Mouse (Mus musculus): ENCODE measurements around the gene Ssh3. TPM values are rescaled to one million over a fixed set of nuclear protein-coding genes. Genes with fewer than 3 reads are reported as not detected.

Gene Ssh3
- polyA plus RNA-seq, 1 experiment from 2014 or later, result 2.1 TPM

DNA sequence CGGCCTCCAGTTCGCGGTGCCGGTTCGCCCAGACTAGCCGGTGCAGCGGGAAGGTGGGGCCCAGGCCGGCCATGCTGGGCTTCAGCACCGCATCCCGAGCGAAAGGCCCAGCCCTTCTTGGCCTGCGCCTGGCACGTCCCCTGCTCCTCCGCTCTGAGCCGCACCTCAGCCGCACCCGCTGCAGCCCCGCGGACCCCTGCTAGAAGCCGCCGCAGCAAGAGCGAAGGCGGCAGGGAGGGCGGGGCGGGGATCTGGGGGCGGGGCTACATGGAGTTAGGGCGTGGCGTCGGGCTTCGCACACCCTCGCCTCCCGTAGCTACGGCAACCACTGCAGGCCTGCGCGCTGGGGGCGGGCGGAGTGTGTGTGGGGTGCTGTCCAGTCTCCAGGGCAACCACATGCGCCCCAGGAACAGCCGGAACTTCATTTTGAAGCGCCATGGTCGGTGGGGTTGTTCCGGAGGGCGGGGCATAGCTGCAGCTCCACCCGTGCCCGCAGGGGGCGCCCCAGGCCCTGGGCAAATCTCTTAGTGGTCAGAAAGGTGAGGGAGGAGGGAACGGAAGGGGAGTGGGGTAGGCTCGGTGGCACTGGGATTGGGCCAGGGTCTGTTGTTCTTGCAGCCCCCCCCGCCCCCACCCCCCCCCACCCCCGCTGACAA, 14.0 kb upstream of the Ssh3 start, which contains the start of gene Ankrd13d:
Gene Ankrd13d, minus strand, starts transcription at position 240 of the 656 bp plus-strand sequence.
- peak within 1 kb of the TSS; percentile 49 for H3K27ac ChIP-seq (ENCODE audit: low read length)
- peak; percentile 86 for ATAC-seq (ENCODE audit: low read depth)
- H3K4me3 ChIP-seq (ENCODE audit: low read depth, low read length), result peak within 1 kb of the TSS; percentile 62
- H3K4me1 ChIP-seq (ENCODE audit: control insufficient read depth, low read depth, low read length), result peaks cover 13% of the 10 kb centered on the region
- H3K9ac ChIP-seq (ENCODE audit: low read depth, low read length), result peak within 1 kb of the TSS; percentile 49; the same call in 1 of the 2 replicates
- H3K36me3 ChIP-seq (ENCODE audit: control insufficient read depth, insufficient read depth), result peaks cover 13% of the 10 kb centered on the region
- H3K4me2 ChIP-seq (ENCODE audit: low read depth, low read length), result peak within 1 kb of the TSS; percentile 80
- no peaks in the 10 kb centered on the region; the same call in 1 of the 2 replicates for H3K27me3 ChIP-seq (ENCODE audit: control insufficient read depth, insufficient read depth, low read depth, low read length)
- no peaks in the 10 kb centered on the region; the same call in 1 of the 2 replicates for H3K9me3 ChIP-seq (replicated peaks; ENCODE audit: control insufficient read depth, low read length)
- WGBS (ENCODE audit: insufficient replicate concordance), result 0% methylated on average over 43 of the region's 50 CpGs

DNA sequence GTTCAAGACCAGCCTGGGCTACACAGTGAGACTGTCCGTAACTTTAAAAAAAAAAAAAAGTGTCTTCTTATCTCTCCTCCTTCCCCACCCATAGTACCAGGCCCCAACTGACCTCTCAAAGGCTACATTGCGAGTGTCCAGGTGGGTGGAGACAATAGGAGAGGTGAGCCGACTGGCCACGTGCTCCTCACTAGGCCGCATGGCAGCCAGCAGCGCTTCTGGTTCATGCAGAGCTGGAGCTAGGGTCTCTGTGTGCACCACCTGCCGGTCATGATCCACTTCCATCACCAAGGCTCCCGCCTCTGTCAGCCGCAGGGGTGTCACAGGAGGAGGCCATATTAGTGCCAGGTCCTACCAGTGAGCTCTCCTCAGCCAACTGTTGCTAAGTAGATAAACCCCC, 11.4 kb upstream of the Ssh3 start:
- no peak overlapping the region for H3K27ac ChIP-seq (ENCODE audit: low read length)
- H3K4me3 ChIP-seq (ENCODE audit: low read depth, low read length), result no peak overlapping the region
- WGBS (ENCODE audit: insufficient replicate concordance), result 91% methylated on average over 9 of the region's 9 CpGs
- H3K9me3 ChIP-seq (replicated peaks; ENCODE audit: control insufficient read depth, low read length), result no peaks in the 10 kb centered on the region; the same call in 1 of the 2 replicates
- ATAC-seq (ENCODE audit: low read depth), result no peak
- peaks cover 13% of the 10 kb centered on the region for H3K4me1 ChIP-seq (ENCODE audit: control insufficient read depth, low read depth, low read length)
- no peak overlapping the region for H3K4me2 ChIP-seq (ENCODE audit: low read depth, low read length)
- H3K36me3 ChIP-seq (ENCODE audit: control insufficient read depth, insufficient read depth), result no peaks in the 10 kb centered on the region
- H3K27me3 ChIP-seq (ENCODE audit: control insufficient read depth, insufficient read depth, low read depth, low read length), result no peaks in the 10 kb centered on the region; the same call in 1 of the 2 replicates
- H3K9ac ChIP-seq (ENCODE audit: low read depth, low read length), result no peak overlapping the region

DNA sequence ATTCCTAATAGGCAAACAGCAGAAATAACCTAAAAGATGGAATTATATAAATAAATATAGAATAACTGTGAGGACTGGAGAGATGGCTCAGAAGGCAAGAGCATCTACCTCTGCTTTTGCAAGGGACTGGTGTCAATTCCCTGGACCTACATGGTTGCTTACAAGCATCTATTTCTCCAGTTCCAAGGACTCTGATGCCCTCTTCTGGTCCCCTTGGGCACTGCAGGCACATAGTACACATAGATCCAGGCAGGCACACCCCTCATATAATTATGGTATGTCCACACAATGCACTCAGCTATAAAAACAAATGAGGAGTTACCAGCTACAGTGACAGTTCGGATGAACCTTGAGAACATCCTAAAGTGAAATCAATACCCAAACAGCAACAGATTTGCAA, 10.5 kb upstream of the Ssh3 start:
- H3K4me1 ChIP-seq (ENCODE audit: control insufficient read depth, low read depth, low read length), result peaks cover 13% of the 10 kb centered on the region
- no peaks in the 10 kb centered on the region for H3K36me3 ChIP-seq (ENCODE audit: control insufficient read depth, insufficient read depth)
- no peak overlapping the region for H3K27ac ChIP-seq (ENCODE audit: low read length)
- no peak overlapping the region for H3K4me2 ChIP-seq (ENCODE audit: low read depth, low read length)
- H3K9me3 ChIP-seq (replicated peaks; ENCODE audit: control insufficient read depth, low read length), result no peaks in the 10 kb centered on the region; the same call in 1 of the 2 replicates
- WGBS (ENCODE audit: insufficient replicate concordance), result 78% methylated on average over 1 of the region's 1 CpGs
- no peak overlapping the region for H3K9ac ChIP-seq (ENCODE audit: low read depth, low read length)
- H3K4me3 ChIP-seq (ENCODE audit: low read depth, low read length), result no peak overlapping the region
- H3K27me3 ChIP-seq (ENCODE audit: control insufficient read depth, insufficient read depth, low read depth, low read length), result no peaks in the 10 kb centered on the region; the same call in 1 of the 2 replicates
- no peak for ATAC-seq (ENCODE audit: low read depth)

DNA sequence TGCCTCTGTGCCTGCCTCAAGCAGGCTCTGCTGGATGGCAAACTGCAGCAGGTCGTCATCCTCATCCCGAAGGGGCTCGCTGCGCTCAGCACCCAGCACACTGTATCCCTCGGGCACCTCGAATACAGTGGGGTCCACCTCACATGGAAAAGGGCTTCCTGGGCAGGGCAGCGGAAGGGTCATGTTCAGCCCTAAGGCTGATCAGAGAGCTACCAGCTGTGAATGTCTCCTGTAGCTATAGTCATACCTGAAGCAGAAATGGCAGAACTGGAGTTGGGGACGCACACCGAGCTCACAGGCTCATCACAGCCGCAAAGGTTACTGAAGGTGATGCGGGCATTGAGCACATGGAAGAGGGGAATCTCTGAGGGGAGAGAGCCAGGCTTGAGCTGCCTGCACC, 2.0 kb upstream of the Ssh3 start:
- no peak for ATAC-seq (ENCODE audit: low read depth)
- Histone ChIP-seq H3K4me1 (ENCODE audit: control insufficient read depth, low read depth, low read length) (peaks cover 6% of the 10 kb centered on the region; the same call in 1 of the 2 replicates), H3K9ac (ENCODE audit: low read depth, low read length) (no peak overlapping the region), H3K27me3 (ENCODE audit: control insufficient read depth, insufficient read depth, low read depth, low read length) (no peaks in the 10 kb centered on the region; the same call in 1 of the 2 replicates), H3K9me3 (replicated peaks; ENCODE audit: control insufficient read depth, low read length) (no peaks in the 10 kb centered on the region), H3K4me3 (ENCODE audit: low read depth, low read length) (no peak overlapping the region), H3K27ac (ENCODE audit: low read length) (no peak overlapping the region), H3K36me3 (ENCODE audit: control insufficient read depth, insufficient read depth) (no peaks in the 10 kb centered on the region), H3K4me2 (ENCODE audit: low read depth, low read length) (no peak overlapping the region)
- 83% methylated on average over 11 of the region's 11 CpGs for WGBS (ENCODE audit: insufficient replicate concordance)

DNA sequence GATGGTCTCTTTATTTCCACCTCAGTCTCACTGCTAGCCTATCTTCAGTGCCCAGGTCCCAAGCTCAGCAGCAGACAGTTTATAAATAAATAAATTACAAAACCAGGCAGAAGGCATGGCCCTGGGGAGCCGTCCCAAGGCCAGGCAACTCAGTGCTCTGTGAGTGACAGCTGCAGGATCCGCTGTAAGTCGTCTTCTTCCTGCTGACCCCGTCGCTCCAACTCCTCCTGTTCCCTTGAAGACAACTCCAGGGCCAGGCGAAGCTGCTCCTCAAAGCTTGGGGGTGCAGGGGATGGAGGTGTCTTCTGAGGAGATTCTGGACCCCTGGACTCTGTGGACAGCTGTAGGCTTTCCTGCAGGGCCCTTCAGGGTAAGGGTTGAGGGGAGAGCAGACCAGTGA, 1.2 kb upstream of the Ssh3 start:
- Histone ChIP-seq H3K4me3 (ENCODE audit: low read depth, low read length) (no peak overlapping the region), H3K4me2 (ENCODE audit: low read depth, low read length) (no peak overlapping the region), H3K27me3 (ENCODE audit: control insufficient read depth, insufficient read depth, low read depth, low read length) (no peaks in the 10 kb centered on the region; the same call in 1 of the 2 replicates), H3K36me3 (ENCODE audit: control insufficient read depth, insufficient read depth) (no peaks in the 10 kb centered on the region), H3K4me1 (ENCODE audit: control insufficient read depth, low read depth, low read length) (peaks cover 6% of the 10 kb centered on the region; the same call in 1 of the 2 replicates), H3K9ac (ENCODE audit: low read depth, low read length) (no peak overlapping the region), H3K27ac (ENCODE audit: low read length) (no peak overlapping the region), H3K9me3 (replicated peaks; ENCODE audit: control insufficient read depth, low read length) (no peaks in the 10 kb centered on the region)
- WGBS (ENCODE audit: insufficient replicate concordance), result 62% methylated on average over 6 of the region's 6 CpGs
- ATAC-seq (ENCODE audit: low read depth), result no peak

DNA sequence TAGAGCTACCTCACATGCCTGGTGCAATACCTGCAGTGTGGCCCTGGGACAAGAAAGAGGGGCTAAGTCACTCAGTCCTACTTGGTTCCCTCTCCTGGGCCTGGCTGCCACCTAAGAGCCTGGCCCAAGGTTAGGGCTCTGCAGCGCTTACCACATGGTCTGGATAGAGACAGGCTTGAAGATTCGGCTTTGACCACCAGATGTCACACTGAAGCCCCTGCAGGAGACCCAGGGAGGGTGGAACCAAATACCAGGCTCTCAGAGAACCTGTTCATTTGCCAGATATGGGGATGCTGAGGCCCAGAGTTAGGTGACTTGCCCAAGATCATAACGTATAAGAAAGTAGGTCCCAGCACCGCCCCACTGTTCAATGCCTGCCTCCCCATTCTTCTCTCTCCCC, 3.0 kb downstream of the Ssh3 start:
- Histone ChIP-seq H3K4me3 (ENCODE audit: low read depth, low read length) (no peak overlapping the region), H3K9me3 (replicated peaks; ENCODE audit: control insufficient read depth, low read length) (no peaks in the 10 kb centered on the region), H3K27ac (ENCODE audit: low read length) (no peak overlapping the region), H3K4me2 (ENCODE audit: low read depth, low read length) (no peak overlapping the region), H3K27me3 (ENCODE audit: control insufficient read depth, insufficient read depth, low read depth, low read length) (no peaks in the 10 kb centered on the region; the same call in 1 of the 2 replicates), H3K4me1 (ENCODE audit: control insufficient read depth, low read depth, low read length) (peaks cover 6% of the 10 kb centered on the region; the same call in 1 of the 2 replicates), H3K9ac (ENCODE audit: low read depth, low read length) (no peak overlapping the region), H3K36me3 (ENCODE audit: control insufficient read depth, insufficient read depth) (no peaks in the 10 kb centered on the region)
- WGBS (ENCODE audit: insufficient replicate concordance), result 62% methylated on average over 4 of the region's 4 CpGs
- no peak for ATAC-seq (ENCODE audit: low read depth)

DNA sequence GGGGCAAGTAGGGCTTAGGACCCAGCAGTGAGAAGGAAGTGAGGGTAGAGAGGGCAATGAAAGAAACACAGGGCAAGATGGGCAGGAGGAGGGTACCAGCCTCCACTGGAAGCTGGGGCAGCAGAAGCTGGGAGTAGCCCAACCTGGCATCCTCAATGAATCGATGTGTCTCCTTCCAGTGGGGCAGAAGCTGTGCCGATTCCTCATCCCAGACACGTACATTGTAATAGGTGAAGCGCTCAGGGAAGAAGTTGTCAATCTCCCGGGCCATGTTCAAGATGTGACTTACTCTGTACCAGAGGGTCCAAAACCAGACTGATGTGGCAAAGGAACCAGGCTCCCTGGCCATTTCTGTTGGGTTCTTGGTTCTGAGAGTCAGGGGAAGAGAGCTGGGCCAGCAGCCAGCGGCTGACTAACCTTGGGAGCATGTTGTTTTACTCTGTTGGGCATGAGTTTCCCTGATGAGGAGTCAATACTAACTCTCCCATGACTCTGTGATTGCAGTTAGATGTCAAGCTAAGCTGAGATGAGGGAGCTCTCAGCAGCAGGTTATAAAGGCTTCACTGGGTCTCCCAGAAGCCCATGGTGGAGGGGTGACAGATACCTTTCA, 4.7 kb downstream of the Ssh3 start:
- H3K4me2 ChIP-seq (ENCODE audit: low read depth, low read length), result no peak overlapping the region

DNA sequence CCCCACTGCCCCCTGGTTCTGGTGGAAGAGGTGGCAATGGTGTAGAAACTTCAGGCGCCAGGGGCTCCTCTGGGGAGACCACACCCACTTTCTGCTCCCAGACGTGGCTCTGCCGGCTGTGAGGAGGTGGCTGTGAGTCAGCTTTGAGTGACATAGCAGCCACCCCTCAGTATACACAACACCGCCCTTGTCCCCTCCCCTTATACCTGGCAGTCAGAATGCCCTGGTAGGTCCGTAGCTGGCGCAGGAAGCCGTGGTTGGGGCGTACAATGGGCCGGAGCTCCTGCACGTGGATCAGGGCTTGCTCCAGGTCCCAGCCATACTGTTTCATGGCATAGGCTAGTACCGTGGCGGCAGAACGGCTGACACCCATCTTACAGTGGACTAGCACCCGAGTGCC, 5.3 kb downstream of the Ssh3 start:
- Histone ChIP-seq H3K27ac (ENCODE audit: low read length) (no peak overlapping the region), H3K4me2 (ENCODE audit: low read depth, low read length) (no peak overlapping the region), H3K9me3 (replicated peaks; ENCODE audit: control insufficient read depth, low read length) (no peaks in the 10 kb centered on the region), H3K36me3 (ENCODE audit: control insufficient read depth, insufficient read depth) (no peaks in the 10 kb centered on the region), H3K9ac (ENCODE audit: low read depth, low read length) (no peak overlapping the region), H3K27me3 (ENCODE audit: control insufficient read depth, insufficient read depth, low read depth, low read length) (no peaks in the 10 kb centered on the region), H3K4me1 (ENCODE audit: control insufficient read depth, low read depth, low read length) (peaks cover 3% of the 10 kb centered on the region; the same call in 1 of the 2 replicates), H3K4me3 (ENCODE audit: low read depth, low read length) (no peak overlapping the region)
- ATAC-seq (ENCODE audit: low read depth), result no peak
- 53% methylated on average over 14 of the region's 14 CpGs for WGBS (ENCODE audit: insufficient replicate concordance)

More for the DNA sequence above, 4.7 kb downstream of the Ssh3 start:
- no peak for ATAC-seq (ENCODE audit: low read depth)
- Histone ChIP-seq H3K4me3 (ENCODE audit: low read depth, low read length) (no peak overlapping the region), H3K27me3 (ENCODE audit: control insufficient read depth, insufficient read depth, low read depth, low read length) (no peaks in the 10 kb centered on the region; the same call in 1 of the 2 replicates), H3K36me3 (ENCODE audit: control insufficient read depth, insufficient read depth) (no peaks in the 10 kb centered on the region), H3K27ac (ENCODE audit: low read length) (no peak overlapping the region), H3K4me1 (ENCODE audit: control insufficient read depth, low read depth, low read length) (peaks cover 8% of the 10 kb centered on the region; the same call in 1 of the 2 replicates), H3K9ac (ENCODE audit: low read depth, low read length) (no peak overlapping the region), H3K9me3 (replicated peaks; ENCODE audit: control insufficient read depth, low read length) (no peaks in the 10 kb centered on the region)
- WGBS (ENCODE audit: insufficient replicate concordance), result 79% methylated on average over 6 of the region's 6 CpGs

DNA sequence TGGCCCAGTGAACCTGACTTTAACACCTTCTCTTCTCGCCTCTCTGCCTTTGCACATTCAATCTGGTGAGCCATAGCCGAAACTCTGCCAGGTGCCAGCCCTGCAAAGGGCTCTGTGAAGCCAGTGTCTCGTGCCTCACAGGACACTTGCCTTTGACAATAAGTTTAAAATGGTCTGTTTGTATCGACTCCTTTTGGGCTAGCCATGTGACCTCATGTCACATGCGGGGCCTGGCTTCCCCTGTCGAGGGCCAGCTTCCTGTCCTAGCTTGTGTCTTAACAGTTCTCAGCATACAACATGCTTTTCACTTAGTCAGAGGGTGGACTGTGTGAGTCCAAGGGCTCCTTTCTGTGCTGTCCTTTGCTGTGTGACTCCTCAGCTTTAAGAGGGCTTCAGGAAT, 6.2 kb downstream of the Ssh3 start:
- peaks cover 6% of the 10 kb centered on the region for H3K4me1 ChIP-seq (ENCODE audit: control insufficient read depth, low read depth, low read length)
- H3K27me3 ChIP-seq (ENCODE audit: control insufficient read depth, insufficient read depth, low read depth, low read length), result no peaks in the 10 kb centered on the region
- 38% methylated on average over 6 of the region's 6 CpGs for WGBS (ENCODE audit: insufficient replicate concordance)
- H3K9ac ChIP-seq (ENCODE audit: low read depth, low read length), result no peak overlapping the region
- H3K4me2 ChIP-seq (ENCODE audit: low read depth, low read length), result no peak overlapping the region
- H3K36me3 ChIP-seq (ENCODE audit: control insufficient read depth, insufficient read depth), result no peaks in the 10 kb centered on the region
- ATAC-seq (ENCODE audit: low read depth), result no peak
- no peak overlapping the region for H3K4me3 ChIP-seq (ENCODE audit: low read depth, low read length)
- no peaks in the 10 kb centered on the region for H3K9me3 ChIP-seq (replicated peaks; ENCODE audit: control insufficient read depth, low read length)
- no peak overlapping the region for H3K27ac ChIP-seq (ENCODE audit: low read length)
